Mouse (Mus musculus): Measurements from ENCODE around the gene Ctu1. TPM values are rescaled to one million over a fixed set of nuclear protein-coding genes. Genes with fewer than 3 reads are reported as not detected.
"Not testable (repeated sequence)": the region's sequence is repeated elsewhere in the genome, so short reads cannot be mapped to it uniquely, and the experiment has no call there.

Ctu1 gene
- polyA plus RNA-seq, 1 experiment from 2014 or later: 19.7 TPM

GRCm38 (mm10) chr7:43675091-43675490 lies 3.3 kb downstream of the Ctu1 start:
- Histone ChIP-seq H3K27me3 (ENCODE audit: insufficient read depth, low read length) (no peaks in the 10 kb centered on the region), H3K4me2 (replicated peaks; ENCODE audit: low read depth, low read length) (no peak overlapping the region), H3K9me3 (ENCODE audit: low read length) (0 out of 2 replicates have a peak, but pooled peaks cover 5% of the 10 kb centered on the region), H3K36me3 (ENCODE audit: insufficient read depth, low read length) (peaks cover 47% of the 10 kb centered on the region), H3K9ac (replicated peaks; ENCODE audit: low read length) (no peak overlapping the region), H3K4me3 (ENCODE audit: low read length) (no peak overlapping the region), H3K4me1 (ENCODE audit: insufficient read depth, low read length) (peaks cover 8% of the 10 kb centered on the region), H3K27ac (ENCODE audit: low read length) (no peak overlapping the region)
- WGBS: 96% methylated on average over 24 of the region's 32 CpGs
- ATAC-seq (ENCODE audit: low FRiP score, low TSS enrichment): no peak

GRCm38 (mm10) chr7:43678517-43678916 lies 6.7 kb downstream of the Ctu1 start:
- Histone ChIP-seq H3K36me3 (ENCODE audit: insufficient read depth, low read length) (peaks cover 47% of the 10 kb centered on the region), H3K9ac (replicated peaks; ENCODE audit: low read length) (no peak overlapping the region), H3K4me3 (ENCODE audit: low read length) (no peak overlapping the region), H3K27me3 (ENCODE audit: insufficient read depth, low read length) (no peaks in the 10 kb centered on the region), H3K27ac (ENCODE audit: low read length) (no peak overlapping the region), H3K9me3 (ENCODE audit: low read length) (0 out of 2 replicates have a peak, but pooled peaks cover 5% of the 10 kb centered on the region), H3K4me2 (replicated peaks; ENCODE audit: low read depth, low read length) (no peak overlapping the region), H3K4me1 (ENCODE audit: insufficient read depth, low read length) (no peaks in the 10 kb centered on the region)
- ATAC-seq (ENCODE audit: low FRiP score, low TSS enrichment): no peak

- no peak overlapping the region for H3K27ac ChIP-seq (ENCODE audit: low read length)
- ATAC-seq (ENCODE audit: low FRiP score, low TSS enrichment): peak; percentile 46
- no peaks in the 10 kb centered on the region for H3K4me1 ChIP-seq (ENCODE audit: insufficient read depth, low read length)
- H3K9me3 ChIP-seq (ENCODE audit: low read length): 0 out of 2 replicates have a peak, but pooled peaks cover 5% of the 10 kb centered on the region
- H3K9ac ChIP-seq (replicated peaks; ENCODE audit: low read length): no peak overlapping the region
- peaks cover 25% of the 10 kb centered on the region for H3K36me3 ChIP-seq (ENCODE audit: insufficient read depth, low read length)
- WGBS: 21% methylated on average over 5 of the region's 5 CpGs
- no peak overlapping the region for H3K4me2 ChIP-seq (replicated peaks; ENCODE audit: low read depth, low read length)
- H3K4me3 ChIP-seq (ENCODE audit: low read length): no peak overlapping the region
- H3K27me3 ChIP-seq (ENCODE audit: insufficient read depth, low read length): no peaks in the 10 kb centered on the region
Observed at GRCm38 (mm10) chr7:43680960-43681359, 9.1 kb downstream of the Ctu1 start.

- H3K4me2 ChIP-seq (replicated peaks; ENCODE audit: low read depth, low read length); H3K27me3 ChIP-seq (ENCODE audit: insufficient read depth, low read length); H3K4me1 ChIP-seq (ENCODE audit: insufficient read depth, low read length); ATAC-seq (ENCODE audit: low FRiP score, low TSS enrichment); H3K9ac ChIP-seq (replicated peaks; ENCODE audit: low read length); H3K4me3 ChIP-seq (ENCODE audit: low read length); H3K36me3 ChIP-seq (ENCODE audit: insufficient read depth, low read length); H3K9me3 ChIP-seq (ENCODE audit: low read length); H3K27ac ChIP-seq (ENCODE audit: low read length): not testable (repeated sequence)
- WGBS: 6% methylated on average over 1 of the region's 1 CpGs
Observed at GRCm38 (mm10) chr7:43682511-43682910, 10.7 kb downstream of the Ctu1 start.

- H3K9me3 ChIP-seq (ENCODE audit: low read length): no peaks in the 10 kb centered on the region
- no peaks in the 10 kb centered on the region for H3K27me3 ChIP-seq (ENCODE audit: insufficient read depth, low read length)
- ATAC-seq (ENCODE audit: low FRiP score, low TSS enrichment): no peak
- H3K4me3 ChIP-seq (ENCODE audit: low read length): no peak overlapping the region
- no peak overlapping the region for H3K4me2 ChIP-seq (replicated peaks; ENCODE audit: low read depth, low read length)
- H3K9ac ChIP-seq (replicated peaks; ENCODE audit: low read length): no peak overlapping the region
- no peaks in the 10 kb centered on the region for H3K4me1 ChIP-seq (ENCODE audit: insufficient read depth, low read length)
- no peak overlapping the region for H3K27ac ChIP-seq (ENCODE audit: low read length)
- no peaks in the 10 kb centered on the region for H3K36me3 ChIP-seq (ENCODE audit: insufficient read depth, low read length)
- 61% methylated on average over 7 of the region's 7 CpGs for WGBS
Observed at GRCm38 (mm10) chr7:43685088-43685487, 13.3 kb downstream of the Ctu1 start.

- ATAC-seq (ENCODE audit: low FRiP score, low TSS enrichment): no peak
- Histone ChIP-seq H3K36me3 (ENCODE audit: insufficient read depth, low read length) (no peaks in the 10 kb centered on the region), H3K27ac (ENCODE audit: low read length) (no peak within 1 kb of the TSS), H3K4me3 (ENCODE audit: low read length) (no peak within 1 kb of the TSS), H3K9ac (replicated peaks; ENCODE audit: low read length) (no peak within 1 kb of the TSS), H3K4me1 (ENCODE audit: insufficient read depth, low read length) (no peaks in the 10 kb centered on the region), H3K9me3 (ENCODE audit: low read length) (no peaks in the 10 kb centered on the region), H3K4me2 (replicated peaks; ENCODE audit: low read depth, low read length) (no peak within 1 kb of the TSS), H3K27me3 (ENCODE audit: insufficient read depth, low read length) (no peaks in the 10 kb centered on the region)
Observed at GRCm38 (mm10) chr7:43690118-43690517, 18.3 kb downstream of the Ctu1 start, which contains the start of gene Klk14. TSS of gene Klk14 (plus strand) at chr7:43690418.

- WGBS: 89% methylated on average over 3 of the region's 3 CpGs
Observed at GRCm38 (mm10) chr7:43710031-43710430, 38.2 kb downstream of the Ctu1 start.

GRCm38 (mm10) chr7:43712267-43712666 lies 40.5 kb downstream of the Ctu1 start, which contains the start of gene Klk13:
TSS of gene Klk13 (plus strand) at chr7:43712567.
- Histone ChIP-seq H3K36me3 (ENCODE audit: insufficient read depth, low read length) (no peaks in the 10 kb centered on the region), H3K9ac (replicated peaks; ENCODE audit: low read length) (no peak within 1 kb of the TSS), H3K27ac (ENCODE audit: low read length) (no peak within 1 kb of the TSS), H3K27me3 (ENCODE audit: insufficient read depth, low read length) (no peaks in the 10 kb centered on the region; the same call in 1 of the 2 replicates), H3K4me3 (ENCODE audit: low read length) (no peak within 1 kb of the TSS), H3K4me2 (replicated peaks; ENCODE audit: low read depth, low read length) (peak within 1 kb of the TSS; percentile 36), H3K9me3 (ENCODE audit: low read length) (no peaks in the 10 kb centered on the region), H3K4me1 (ENCODE audit: insufficient read depth, low read length) (peaks cover 13% of the 10 kb centered on the region)
- ATAC-seq (ENCODE audit: low FRiP score, low TSS enrichment): no peak
- WGBS: 61% methylated on average over 4 of the region's 4 CpGs

More at GRCm38 (mm10) chr7:43710031-43710430, 38.2 kb downstream of the Ctu1 start:
- no peak overlapping the region for H3K9ac ChIP-seq (replicated peaks; ENCODE audit: low read length)
- no peak overlapping the region for H3K27ac ChIP-seq (ENCODE audit: low read length)
- peaks cover 13% of the 10 kb centered on the region for H3K4me1 ChIP-seq (ENCODE audit: insufficient read depth, low read length)
- ATAC-seq (ENCODE audit: low FRiP score, low TSS enrichment): no peak
- no peak overlapping the region for H3K4me2 ChIP-seq (replicated peaks; ENCODE audit: low read depth, low read length)
- no peak overlapping the region for H3K4me3 ChIP-seq (ENCODE audit: low read length)
- no peaks in the 10 kb centered on the region for H3K36me3 ChIP-seq (ENCODE audit: insufficient read depth, low read length)
- no peaks in the 10 kb centered on the region for H3K9me3 ChIP-seq (ENCODE audit: low read length)
- no peaks in the 10 kb centered on the region; the same call in 1 of the 2 replicates for H3K27me3 ChIP-seq (ENCODE audit: insufficient read depth, low read length)

GRCm38 (mm10) chr7:43712917-43713316 lies 41.1 kb downstream of the Ctu1 start:
- Histone ChIP-seq H3K4me3 (ENCODE audit: low read length) (no peak overlapping the region), H3K4me1 (ENCODE audit: insufficient read depth, low read length) (peaks cover 13% of the 10 kb centered on the region), H3K9me3 (ENCODE audit: low read length) (no peaks in the 10 kb centered on the region), H3K27me3 (ENCODE audit: insufficient read depth, low read length) (no peaks in the 10 kb centered on the region; the same call in 1 of the 2 replicates), H3K27ac (ENCODE audit: low read length) (no peak overlapping the region), H3K4me2 (replicated peaks; ENCODE audit: low read depth, low read length) (peak overlapping the region; percentile 36), H3K9ac (replicated peaks; ENCODE audit: low read length) (no peak overlapping the region), H3K36me3 (ENCODE audit: insufficient read depth, low read length) (no peaks in the 10 kb centered on the region)
- 8% methylated on average over 9 of the region's 9 CpGs for WGBS
- peak; percentile 47 for ATAC-seq (ENCODE audit: low FRiP score, low TSS enrichment)

GRCm38 (mm10) chr7:43713741-43714351 lies 42.0 kb downstream of the Ctu1 start:
- Histone ChIP-seq H3K9me3 (ENCODE audit: low read length) (no peaks in the 10 kb centered on the region), H3K36me3 (ENCODE audit: insufficient read depth, low read length) (no peaks in the 10 kb centered on the region), H3K27me3 (ENCODE audit: insufficient read depth, low read length) (no peaks in the 10 kb centered on the region; the same call in 1 of the 2 replicates), H3K4me2 (replicated peaks; ENCODE audit: low read depth, low read length) (peak overlapping the region; percentile 27), H3K27ac (ENCODE audit: low read length) (no peak overlapping the region), H3K4me1 (ENCODE audit: insufficient read depth, low read length) (peaks cover 13% of the 10 kb centered on the region), H3K4me3 (ENCODE audit: low read length) (no peak overlapping the region), H3K9ac (replicated peaks; ENCODE audit: low read length) (no peak overlapping the region)
- 11% methylated on average over 19 of the region's 19 CpGs for WGBS
- no peak; the same call in 1 of the 2 replicates for ATAC-seq (ENCODE audit: low FRiP score, low TSS enrichment)

Measured in kidney, embryonic 16.5 days (tissue).